Mouse (Mus musculus): ENCODE measurements at regions not wholly inside any gene's neighbourhood (a gene's known extent, or its start where the extent isn't known, plus 50 kb on each side); places are given as distances from the start of the nearest gene placed in this dataset.

GRCm38 (mm10) chr4:69971721-69972120 lies 438.5 kb downstream of the Cdk5rap2 start:
- H3K4me1 ChIP-seq (replicated peaks), result no peaks in the 10 kb centered on the region
- no peaks in the 10 kb centered on the region for H3K36me3 ChIP-seq (replicated peaks)
- H3K27me3 ChIP-seq, result no peaks in the 10 kb centered on the region
- 0 out of 2 replicates have a peak, but pooled peaks cover 4% of the 10 kb centered on the region for H3K9me3 ChIP-seq (replicated peaks)
- no peak overlapping the region for H3K9ac ChIP-seq
- no peak overlapping the region for H3K4me2 ChIP-seq
- ATAC-seq (ENCODE audit: insufficient read depth), result no peak
- no peak overlapping the region for H3K4me3 ChIP-seq (replicated peaks)
- 44% methylated on average over 3 of the region's 3 CpGs for WGBS (ENCODE audit: insufficient replicate concordance)
- no peak overlapping the region for H3K27ac ChIP-seq (replicated peaks)

GRCm38 (mm10) chr4:69968424-69968823 lies 441.8 kb downstream of the Cdk5rap2 start:
- Histone ChIP-seq H3K9ac (no peak overlapping the region), H3K4me1 (replicated peaks) (no peaks in the 10 kb centered on the region), H3K36me3 (replicated peaks) (no peaks in the 10 kb centered on the region), H3K9me3 (replicated peaks) (no peaks in the 10 kb centered on the region), H3K27me3 (no peaks in the 10 kb centered on the region), H3K4me3 (replicated peaks) (no peak overlapping the region), H3K4me2 (no peak overlapping the region), H3K27ac (replicated peaks) (no peak overlapping the region)
- no peak for ATAC-seq (ENCODE audit: insufficient read depth)
- WGBS (ENCODE audit: insufficient replicate concordance), result 57% methylated on average over 1 of the region's 1 CpGs

Data from liver, embryonic 15.5 days (tissue).